8 mouse cellular contexts compared by ENCODE assay signal in the genomic region with DNA sequence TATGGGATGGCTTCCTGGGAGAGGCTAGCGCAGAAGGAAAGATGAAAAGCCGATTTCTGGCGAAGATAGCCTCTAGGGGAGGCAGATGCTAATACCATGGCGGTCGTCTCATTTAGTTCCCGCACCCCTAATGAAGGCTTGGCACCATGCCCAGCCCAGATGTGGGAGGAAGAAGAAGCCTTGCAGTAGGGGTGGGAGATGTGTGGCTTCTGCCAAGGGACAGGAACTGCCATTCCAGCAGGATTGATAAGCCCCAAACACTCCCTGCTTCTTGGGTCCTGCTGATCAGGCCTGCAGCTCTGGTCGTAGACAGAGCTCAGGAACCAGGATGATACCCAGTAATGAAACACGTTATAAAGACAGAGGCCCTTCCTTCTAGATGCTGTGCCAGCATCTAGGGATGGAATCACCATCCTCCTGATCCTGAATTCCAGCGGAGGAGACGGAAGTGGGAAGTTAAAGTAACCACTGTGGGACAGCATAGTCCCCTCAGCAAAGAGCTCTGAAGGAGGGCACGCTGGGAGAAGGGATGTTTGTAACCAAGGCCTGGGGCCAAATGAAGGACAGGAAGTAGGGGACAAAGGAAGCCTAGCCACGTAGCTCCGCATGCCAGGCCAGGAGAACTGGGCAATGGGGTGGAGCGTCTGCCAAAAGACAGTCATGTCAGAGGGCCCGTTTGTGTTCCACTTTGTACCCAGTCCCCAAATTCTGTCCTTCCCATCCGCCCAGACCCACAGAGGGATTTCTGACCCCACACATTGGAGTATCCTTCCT. TPM values are rescaled to one million over a fixed set of nuclear protein-coding genes. Genes with fewer than 3 reads are reported as not detected.
DNase-seq lines count a peak whose midpoint lies in the region; ATAC-seq and TF ChIP-seq lines count a peak whose summit lies in the region.

No protein-coding gene starts in this region.

- H3K36me3 ChIP-seq in hindbrain, postnatal 0 days (ENCODE audit: insufficient read depth, low read length): no peaks in the 10 kb centered on the region
- H3K36me3 ChIP-seq in lung, embryonic 15.5 days: no peaks in the 10 kb centered on the region
- H3K36me3 ChIP-seq in stomach, embryonic 14.5 days (ENCODE audit: control insufficient read depth, insufficient read depth, low read length): no peaks in the 10 kb centered on the region

- peak overlapping the region; percentile 81 for H3K4me2 ChIP-seq in hindbrain, postnatal 0 days (ENCODE audit: low read depth, low read length)
- H3K4me2 ChIP-seq in lung, embryonic 15.5 days: peak overlapping the region; percentile 82
- peak overlapping the region; percentile 91; the same call in 1 of the 2 replicates for H3K4me2 ChIP-seq in stomach, embryonic 14.5 days (replicated peaks; ENCODE audit: low read depth, low read length)

- H3K9me3 ChIP-seq in hindbrain, postnatal 0 days (ENCODE audit: low read length): no peaks in the 10 kb centered on the region
- H3K9me3 ChIP-seq in lung, embryonic 15.5 days: no peaks in the 10 kb centered on the region
- H3K9me3 ChIP-seq in stomach, embryonic 14.5 days (ENCODE audit: control insufficient read depth, low read depth, low read length): no peaks in the 10 kb centered on the region

- TF ChIP-seq CTCF in embryonic fibroblast, embryonic 13.5 days (IDR thresholded peaks at IDR 0.05; ENCODE audit: borderline replicate concordance, insufficient read depth, low read length): no peak
- TF ChIP-seq CTCF in hindbrain, postnatal 0 days (IDR thresholded peaks at IDR 0.05; ENCODE audit: low read depth): peak; percentile 17; the same call in 1 of the 2 replicates

- H3K4me3 ChIP-seq in embryonic fibroblast, embryonic 13.5 days (ENCODE audit: insufficient read depth, low read length): peak overlapping the region; percentile 73
- H3K4me3 ChIP-seq in hindbrain, postnatal 0 days (ENCODE audit: low read length): peak overlapping the region; percentile 96
- 0 out of 2 replicates have a peak overlapping the region, but pooled peaks have one; percentile 82 for H3K4me3 ChIP-seq in lung, embryonic 15.5 days
- 0 out of 2 replicates have a peak overlapping the region, but pooled peaks have one; percentile 79 for H3K4me3 ChIP-seq in stomach, embryonic 14.5 days (ENCODE audit: low read depth, low read length)

- no peak for TF ChIP-seq POLR2A in embryonic fibroblast, embryonic 13.5 days (IDR thresholded peaks at IDR 0.05; ENCODE audit: low read depth, low read length)

- H3K27me3 ChIP-seq in hindbrain, postnatal 0 days (ENCODE audit: insufficient read depth, low read length): no peaks in the 10 kb centered on the region
- no peaks in the 10 kb centered on the region for H3K27me3 ChIP-seq in lung, embryonic 15.5 days
- H3K27me3 ChIP-seq in stomach, embryonic 14.5 days (ENCODE audit: control insufficient read depth, insufficient read depth, low read length): no peaks in the 10 kb centered on the region

- DNase-seq in cerebellum, adult 11 months: peak; percentile 51
- no peak for DNase-seq in cerebellum, adult 8-10 months
- peak; percentile 38 for DNase-seq in 3T3-L1 (ENCODE audit: low read depth, low spot score)
- peak; percentile 74 for DNase-seq in hindbrain, postnatal 0 days (ENCODE audit: low spot score)
- no peak for DNase-seq in thymus, postnatal 0 days (ENCODE audit: low spot score)

- H3K4me1 ChIP-seq in embryonic fibroblast, embryonic 13.5 days (ENCODE audit: control insufficient read depth, insufficient read depth, low read length): peaks cover 21% of the 10 kb centered on the region
- H3K4me1 ChIP-seq in hindbrain, postnatal 0 days (ENCODE audit: insufficient read depth, low read length): peaks cover 19% of the 10 kb centered on the region
- H3K4me1 ChIP-seq in lung, embryonic 15.5 days: peaks cover 36% of the 10 kb centered on the region
- H3K4me1 ChIP-seq in stomach, embryonic 14.5 days (ENCODE audit: control insufficient read depth, insufficient read depth, low read length): peaks cover 35% of the 10 kb centered on the region

- H3K27ac ChIP-seq in embryonic fibroblast, embryonic 13.5 days (ENCODE audit: insufficient read depth, low read length): peak overlapping the region; percentile 14
- peak overlapping the region; percentile 94 for H3K27ac ChIP-seq in hindbrain, postnatal 0 days
- H3K27ac ChIP-seq in lung, embryonic 15.5 days: peak overlapping the region; percentile 74
- H3K27ac ChIP-seq in stomach, embryonic 14.5 days (ENCODE audit: low read length): peak overlapping the region; percentile 10; the same call in 1 of the 2 replicates

- no peak for ATAC-seq in hindbrain, postnatal 0 days
- no peak for ATAC-seq in lung, embryonic 15.5 days (ENCODE audit: borderline replicate concordance, extremely low read depth, low FRiP score, low TSS enrichment)
- ATAC-seq in stomach, embryonic 14.5 days (ENCODE audit: insufficient number of reproducible peaks, insufficient read depth, low FRiP score, low read depth): no peak

- peak overlapping the region; percentile 95; the same call in 1 of the 2 replicates for H3K9ac ChIP-seq in hindbrain, postnatal 0 days (replicated peaks; ENCODE audit: low read length)
- no peak overlapping the region for H3K9ac ChIP-seq in lung, embryonic 15.5 days
- H3K9ac ChIP-seq in stomach, embryonic 14.5 days (replicated peaks; ENCODE audit: low read depth, low read length): no peak overlapping the region

- WGBS in hindbrain, postnatal 0 days: 24% methylated on average over 16 of the region's 16 CpGs
- 37% methylated on average over 16 of the region's 16 CpGs for WGBS in lung, embryonic 15.5 days
- WGBS in stomach, embryonic 14.5 days: 52% methylated on average over 16 of the region's 16 CpGs

RNA-seq across cellular contexts. Expression of a gene that starts 2.2 kb away (rescaled TPM):
- 24.2 and 29.5 TPM in 2 replicates for polyA plus RNA-seq in embryonic fibroblast, embryonic 13.5 days (2011; ENCODE audit: insufficient read length, low read depth, missing spikeins)
- 70.8 and 72.3 TPM in 2 replicates for total RNA-seq in hindbrain, postnatal 0 days (2014; rRNA removed)
- 17.7 and 18.8 TPM in 2 replicates for polyA plus RNA-seq in hindbrain, postnatal 0 days (2015; fragmentation: Nextera tagmentation; extraction: Ambion mirVana)
- polyA plus RNA-seq in lung, embryonic 15.5 days (2015; fragmentation: Nextera tagmentation; extraction: Ambion mirVana): 13.7 and 15.3 TPM in 2 replicates
- polyA plus RNA-seq in stomach, embryonic 14.5 days (2014; fragmentation: Nextera tagmentation; extraction: Ambion mirVana): 12.6 and 13.0 TPM in 2 replicates
- 5.3 and 5.4 TPM in 2 replicates for polyA plus RNA-seq in thymus, postnatal 0 days (2015; fragmentation: Nextera tagmentation; extraction: Ambion mirVana)

RNA-seq across cellular contexts. Expression of a gene that starts 16.3 kb away (rescaled TPM):
- 3.2 and 5.9 TPM in 2 replicates for polyA plus RNA-seq in embryonic fibroblast, embryonic 13.5 days (2011; ENCODE audit: insufficient read length, low read depth, missing spikeins)
- total RNA-seq in hindbrain, postnatal 0 days (2014; rRNA removed): 78.9 and 87.5 TPM in 2 replicates
- 55.3 and 58.1 TPM in 2 replicates for polyA plus RNA-seq in hindbrain, postnatal 0 days (2015; fragmentation: Nextera tagmentation; extraction: Ambion mirVana)
- polyA plus RNA-seq in lung, embryonic 15.5 days (2015; fragmentation: Nextera tagmentation; extraction: Ambion mirVana): 13.9 and 15.8 TPM in 2 replicates
- 21.0 and 24.4 TPM in 2 replicates for polyA plus RNA-seq in stomach, embryonic 14.5 days (2014; fragmentation: Nextera tagmentation; extraction: Ambion mirVana)
- 23.2 and 27.1 TPM in 2 replicates for polyA plus RNA-seq in thymus, postnatal 0 days (2015; fragmentation: Nextera tagmentation; extraction: Ambion mirVana)

RNA-seq across cellular contexts. Expression of a gene that starts 19.7 kb away (rescaled TPM):
- polyA plus RNA-seq in embryonic fibroblast, embryonic 13.5 days (2011; ENCODE audit: insufficient read length, low read depth, missing spikeins): 35.3 and 46.6 TPM in 2 replicates
- 138 and 204 TPM in 2 replicates for total RNA-seq in hindbrain, postnatal 0 days (2014; rRNA removed)
- 205 and 210 TPM in 2 replicates for polyA plus RNA-seq in hindbrain, postnatal 0 days (2015; fragmentation: Nextera tagmentation; extraction: Ambion mirVana)
- 204 and 222 TPM in 2 replicates for polyA plus RNA-seq in lung, embryonic 15.5 days (2015; fragmentation: Nextera tagmentation; extraction: Ambion mirVana)
- polyA plus RNA-seq in stomach, embryonic 14.5 days (2014; fragmentation: Nextera tagmentation; extraction: Ambion mirVana): 206 and 208 TPM in 2 replicates
- 408 and 411 TPM in 2 replicates for polyA plus RNA-seq in thymus, postnatal 0 days (2015; fragmentation: Nextera tagmentation; extraction: Ambion mirVana)

RNA-seq across cellular contexts. Expression of a gene that starts 35.9 kb away (rescaled TPM):
- polyA plus RNA-seq in embryonic fibroblast, embryonic 13.5 days (2011; ENCODE audit: insufficient read length, low read depth, missing spikeins): 334 and 405 TPM in 2 replicates
- 203 and 240 TPM in 2 replicates for total RNA-seq in hindbrain, postnatal 0 days (2014; rRNA removed)
- polyA plus RNA-seq in hindbrain, postnatal 0 days (2015; fragmentation: Nextera tagmentation; extraction: Ambion mirVana): 1,097 and 1,122 TPM in 2 replicates
- 787 and 840 TPM in 2 replicates for polyA plus RNA-seq in lung, embryonic 15.5 days (2015; fragmentation: Nextera tagmentation; extraction: Ambion mirVana)
- 832 and 848 TPM in 2 replicates for polyA plus RNA-seq in stomach, embryonic 14.5 days (2014; fragmentation: Nextera tagmentation; extraction: Ambion mirVana)
- polyA plus RNA-seq in thymus, postnatal 0 days (2015; fragmentation: Nextera tagmentation; extraction: Ambion mirVana): 1,461 and 1,502 TPM in 2 replicates

RNA-seq across cellular contexts. Expression of a gene that starts 36.0 kb away (rescaled TPM):
- polyA plus RNA-seq in embryonic fibroblast, embryonic 13.5 days (2011; ENCODE audit: insufficient read length, low read depth, missing spikeins): 15.9 and 18.2 TPM in 2 replicates
- 19.0 and 21.0 TPM in 2 replicates for total RNA-seq in hindbrain, postnatal 0 days (2014; rRNA removed)
- 22.1 and 24.5 TPM in 2 replicates for polyA plus RNA-seq in hindbrain, postnatal 0 days (2015; fragmentation: Nextera tagmentation; extraction: Ambion mirVana)
- polyA plus RNA-seq in lung, embryonic 15.5 days (2015; fragmentation: Nextera tagmentation; extraction: Ambion mirVana): 16.3 and 17.8 TPM in 2 replicates
- 9.5 and 12.3 TPM in 2 replicates for polyA plus RNA-seq in stomach, embryonic 14.5 days (2014; fragmentation: Nextera tagmentation; extraction: Ambion mirVana)
- 30.5 and 37.5 TPM in 2 replicates for polyA plus RNA-seq in thymus, postnatal 0 days (2015; fragmentation: Nextera tagmentation; extraction: Ambion mirVana)

Comparison
In these comparisons a context has a peak if more than half of its experiments do, and no peak if none do; other contexts are left out.
1. DNase-seq: peak in cerebellum, adult 11 months (single experiment), 3T3-L1 (single experiment) and hindbrain, postnatal 0 days (single experiment); none in cerebellum, adult 8-10 months (single experiment) and thymus, postnatal 0 days (single experiment).
2. H3K27ac ChIP-seq: peak in every context shown above with its lines; median percentile 94 in hindbrain, postnatal 0 days; 74 in lung, embryonic 15.5 days; 14 in embryonic fibroblast, embryonic 13.5 days; 10 in stomach, embryonic 14.5 days.
3. Peak in every context shown above with its lines, with median percentiles within 50 percentile points of each other: H3K4me3 ChIP-seq and H3K4me2 ChIP-seq.